Mouse (Mus musculus) WW6 (cell line): ENCODE results near the gene Vmn1r175.
"Not testable (repeated sequence)": the region's sequence is repeated elsewhere in the genome, so short reads cannot be mapped to it uniquely, and the experiment has no call there.

Experiments used
- DNase-seq: peaks from one replicate; pipeline ENCODE4 v3.0.0-alpha.2; 2013; ENCODE audit warnings: low read depth, low spot score

Gene Vmn1r175

GRCm38 (mm10) chr7:23810543-23810942 is at the start of gene Vmn1r175:
Gene Vmn1r175 (minus strand): TSS chr7:23810643.
- not testable (repeated sequence) for DNase-seq

GRCm38 (mm10) chr7:23837272-23837671 is 26.8 kb upstream of the Vmn1r175 start, which contains the start of gene Vmn1r176:
Gene Vmn1r176 (minus strand): TSS chr7:23837372.
- DNase-seq: not testable (repeated sequence)

GRCm38 (mm10) chr7:23784526-23784925 is 25.9 kb downstream of the Vmn1r175 start:
- peak; percentile 9 for DNase-seq
